Mouse (Mus musculus): Measurements from ENCODE around the gene Trmt10a. TPM values are rescaled to one million over a fixed set of nuclear protein-coding genes. Genes with fewer than 3 reads are reported as not detected.

Trmt10a gene
- total RNA-seq, 2 experiments from 2014 or later: 3.9 to 11.0 TPM

GRCm38 (mm10) chr3:138192260-138192659, 49.0 kb downstream of the Trmt10a start:
- ATAC-seq (replicated peaks; ENCODE audit: poor library complexity, severe bottlenecking): no peak

DNA sequence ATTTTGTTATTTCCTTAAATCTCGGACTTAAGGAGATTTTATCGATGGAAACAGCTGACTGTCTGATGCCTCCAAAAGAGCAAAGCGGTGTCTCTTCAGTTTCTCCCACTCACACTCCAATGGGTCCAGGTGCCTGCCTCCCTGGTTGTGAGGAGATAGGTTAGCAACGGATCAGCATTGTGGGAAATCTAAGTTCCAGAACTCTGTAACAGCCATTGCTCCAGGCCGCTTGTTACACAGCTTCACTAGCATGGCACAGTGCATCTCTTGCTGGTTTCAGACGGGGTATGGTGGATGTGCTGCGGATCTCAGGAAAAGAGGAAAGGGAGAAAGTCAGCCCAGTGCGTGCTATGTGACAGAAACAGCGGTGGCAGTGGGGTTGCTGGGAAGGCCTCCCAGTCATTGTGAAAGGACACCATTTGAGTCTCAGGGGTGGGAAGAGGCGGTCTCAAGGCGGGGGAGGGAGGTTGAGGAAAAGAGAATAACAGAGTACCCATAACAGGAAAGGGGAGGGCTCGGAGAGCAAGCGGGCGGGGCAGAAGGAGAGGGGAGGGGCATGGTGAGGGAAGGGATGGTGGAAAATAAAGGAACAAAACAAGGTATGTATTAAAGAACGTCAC, 50.5 kb downstream of the Trmt10a start, which contains the start of gene 4930579F01Rik:
4930579F01Rik (minus strand) TSS at position 143 of the 620 bp plus-strand sequence.
- 0 out of 2 replicates have a peak, but pooled peaks have one; percentile 24 for ATAC-seq (replicated peaks; ENCODE audit: poor library complexity, severe bottlenecking)

DNA sequence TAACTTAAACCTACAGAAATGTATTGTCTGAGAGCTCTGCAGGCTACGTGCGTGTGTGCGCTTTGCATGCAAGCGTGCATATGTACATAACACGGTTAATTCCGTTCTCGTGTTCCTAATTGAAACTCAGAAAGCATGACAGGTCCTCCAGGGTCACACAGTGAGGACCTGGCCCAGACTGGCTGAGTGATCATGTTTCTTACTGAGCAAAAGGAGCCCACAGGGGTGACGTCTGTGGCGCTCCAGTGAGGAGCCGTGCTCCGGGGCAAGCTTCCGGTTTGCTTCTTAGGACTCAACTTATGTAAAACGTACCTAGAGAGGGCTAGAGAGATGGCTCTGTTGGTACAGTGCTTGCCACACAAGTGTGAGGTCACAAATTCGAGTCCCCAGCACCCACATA, 53.8 kb downstream of the Trmt10a start:
- no peak for ATAC-seq (replicated peaks; ENCODE audit: poor library complexity, severe bottlenecking)

GRCm38 (mm10) chr3:138197556-138197955, 54.3 kb downstream of the Trmt10a start:
- no peak for ATAC-seq (replicated peaks; ENCODE audit: poor library complexity, severe bottlenecking)

DNA sequence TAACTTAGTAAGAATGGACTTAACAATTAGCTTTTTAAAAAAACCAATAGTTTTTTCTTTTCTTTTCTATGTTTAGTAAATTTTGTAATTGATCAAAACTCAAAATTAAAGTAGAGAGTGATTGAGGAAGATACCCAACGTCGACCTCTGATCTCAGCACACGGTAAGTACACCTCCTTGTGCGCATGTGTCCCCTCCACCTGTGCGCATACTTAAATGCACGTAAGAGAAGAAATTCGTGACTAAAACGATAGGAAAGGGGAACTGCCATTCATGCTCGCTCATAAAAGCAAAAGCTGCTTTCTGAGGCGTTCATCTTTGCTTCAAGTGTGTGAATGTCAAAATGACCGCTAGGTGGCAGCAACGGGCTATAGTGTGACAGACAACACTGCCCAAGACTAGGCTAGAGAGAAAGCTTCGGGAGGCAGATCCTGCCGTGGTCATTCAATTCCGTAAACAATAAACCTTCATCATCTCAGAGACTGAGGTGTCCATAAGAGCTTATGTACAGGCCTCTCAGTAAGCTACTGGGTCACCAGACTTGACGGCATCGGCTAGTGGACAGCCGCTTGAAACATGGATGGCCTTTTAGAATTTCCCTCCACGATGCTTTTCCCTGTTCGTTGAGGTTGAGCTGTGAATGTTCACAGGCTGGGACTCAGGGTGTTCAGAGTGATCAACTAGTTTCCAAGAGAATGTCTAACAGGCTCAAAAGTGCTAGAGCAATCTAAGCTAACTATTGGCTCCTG, 54.9 kb downstream of the Trmt10a start:
- ATAC-seq (replicated peaks; ENCODE audit: poor library complexity, severe bottlenecking): peak; percentile 98

- ATAC-seq (replicated peaks; ENCODE audit: poor library complexity, severe bottlenecking): no peak
Measured at GRCm38 (mm10) chr3:138198722-138199068, 55.4 kb downstream of the Trmt10a start.

DNA sequence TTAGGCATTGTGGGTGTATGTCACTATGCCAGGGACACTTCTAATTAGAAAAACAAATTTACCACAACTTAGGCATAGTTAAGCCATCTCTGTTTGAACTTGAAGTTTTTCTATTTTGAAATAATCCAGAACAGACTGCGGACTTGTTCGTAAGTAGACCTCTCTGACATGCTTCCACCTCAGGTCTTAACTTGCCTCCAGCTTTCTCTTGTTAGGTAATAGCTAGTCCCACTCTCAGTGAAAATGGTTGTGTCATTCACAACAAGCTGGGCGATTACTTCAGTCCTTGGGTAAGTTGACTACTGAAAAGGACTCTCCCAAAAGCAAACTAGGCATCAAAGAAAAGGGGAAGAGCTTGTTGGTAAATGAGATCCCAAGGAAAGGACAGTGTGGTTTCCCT, 65.6 kb downstream of the Trmt10a start:
- ATAC-seq (replicated peaks; ENCODE audit: poor library complexity, severe bottlenecking): no peak

Other genes with a start within 250 kb of the Trmt10a start
- gene Lamtor3, start 224.9 kb upstream of the Trmt10a start, total RNA-seq (2014; fragmentation: Nextera tagmentation): 62.4 and 76.7 TPM in 2 replicates
- gene Lamtor3, start 224.9 kb upstream of the Trmt10a start, total RNA-seq (2017): 69.4 and 87.9 TPM in 2 replicates
- 116 and 120 TPM in 2 replicates for gene Dapp1, start 161.9 kb upstream of the Trmt10a start, total RNA-seq (2014; fragmentation: Nextera tagmentation)
- 125 and 126 TPM in 2 replicates for gene Dapp1, start 161.9 kb upstream of the Trmt10a start, total RNA-seq (2017)
- gene 1110002E22Rik, start 78.4 kb upstream of the Trmt10a start, total RNA-seq (2014; fragmentation: Nextera tagmentation): not detected in 2 replicates
- not detected in 2 replicates for gene 1110002E22Rik, start 78.4 kb upstream of the Trmt10a start, total RNA-seq (2017)
- gene Gm5105, start 76.1 kb upstream of the Trmt10a start, total RNA-seq (2014; fragmentation: Nextera tagmentation): not detected in 2 replicates
- not detected in 2 replicates for gene Gm5105, start 76.1 kb upstream of the Trmt10a start, total RNA-seq (2017)
- 2.2 and 2.5 TPM in 2 replicates for gene Mttp, start 1.5 kb downstream of the Trmt10a start, total RNA-seq (2014; fragmentation: Nextera tagmentation)
- gene Mttp, start 1.5 kb downstream of the Trmt10a start, total RNA-seq (2017): 2.3 and 4.7 TPM in 2 replicates
- not detected in 2 replicates for gene 4930579F01Rik, start 50.4 kb downstream of the Trmt10a start, total RNA-seq (2014; fragmentation: Nextera tagmentation)
- gene 4930579F01Rik, start 50.4 kb downstream of the Trmt10a start, total RNA-seq (2017): not detected in 2 replicates
- not detected in 2 replicates for gene Adh7, start 74.3 kb downstream of the Trmt10a start, total RNA-seq (2014; fragmentation: Nextera tagmentation)
- gene Adh7, start 74.3 kb downstream of the Trmt10a start, total RNA-seq (2017): not detected in 2 replicates
- not detected in 2 replicates for gene Adh1, start 117.5 kb downstream of the Trmt10a start, total RNA-seq (2014; fragmentation: Nextera tagmentation)
- not detected in 2 replicates for gene Adh1, start 117.5 kb downstream of the Trmt10a start, total RNA-seq (2017)
- not detected in 2 replicates for gene Adh6a, start 169.8 kb downstream of the Trmt10a start, total RNA-seq (2014; fragmentation: Nextera tagmentation)
- gene Adh6a, start 169.8 kb downstream of the Trmt10a start, total RNA-seq (2017): not detected in 2 replicates
- not detected in 2 replicates for gene Adh6b, start 198.3 kb downstream of the Trmt10a start, total RNA-seq (2014; fragmentation: Nextera tagmentation)
- gene Adh6b, start 198.3 kb downstream of the Trmt10a start, total RNA-seq (2017): not detected in 2 replicates